Mouse (Mus musculus) kidney, adult 18-20 months (tissue): Measurements from ENCODE around the gene Slc13a1.
"Not testable (repeated sequence)": the region's sequence is repeated elsewhere in the genome, so short reads cannot be mapped to it uniquely, and the experiment has no call there.

Experiments used
- DNase-seq: peaks from one replicate; pipeline ENCODE4 v3.0.0; 2021

Slc13a1 gene

DNA sequence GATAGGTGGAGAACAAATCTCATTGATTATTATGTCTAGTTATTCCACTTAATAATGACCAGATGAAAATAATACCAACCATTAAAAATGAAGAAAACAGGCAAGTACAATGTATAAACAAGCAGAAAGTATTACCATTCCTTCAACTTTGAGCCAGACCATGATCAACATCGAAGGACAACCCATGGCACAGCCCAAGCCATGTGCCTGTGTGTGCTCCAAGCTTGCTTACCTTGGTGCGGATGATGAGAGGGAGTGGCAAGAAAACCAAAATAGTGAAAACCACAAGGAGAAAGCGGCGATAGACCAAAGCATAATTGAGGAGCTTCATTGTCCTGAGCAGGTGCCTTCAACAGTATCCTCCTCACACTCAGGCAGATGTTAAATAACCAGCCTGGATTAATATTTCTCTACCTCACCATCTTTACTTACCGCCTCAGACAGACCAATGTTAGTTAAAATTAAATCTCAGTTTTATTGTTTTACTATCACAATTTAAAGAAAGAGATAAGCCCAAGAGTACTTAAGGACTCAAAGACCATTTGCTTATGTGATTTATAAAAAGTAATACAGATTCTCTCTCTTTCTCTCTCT is at the start of gene Slc13a1:
Slc13a1 (minus strand) TSS at position 359 of the 594 bp plus-strand sequence.
- DNase-seq, result peak; percentile 28

GRCm38 (mm10) chr6:24207866-24208265 is 40.0 kb upstream of the Slc13a1 start:
- peak; percentile 40 for DNase-seq

- no peak for DNase-seq
Observed at GRCm38 (mm10) chr6:24202226-24202625, 34.3 kb upstream of the Slc13a1 start.

- no peak for DNase-seq
Observed at GRCm38 (mm10) chr6:24200644-24201484, 33.0 kb upstream of the Slc13a1 start.

DNA sequence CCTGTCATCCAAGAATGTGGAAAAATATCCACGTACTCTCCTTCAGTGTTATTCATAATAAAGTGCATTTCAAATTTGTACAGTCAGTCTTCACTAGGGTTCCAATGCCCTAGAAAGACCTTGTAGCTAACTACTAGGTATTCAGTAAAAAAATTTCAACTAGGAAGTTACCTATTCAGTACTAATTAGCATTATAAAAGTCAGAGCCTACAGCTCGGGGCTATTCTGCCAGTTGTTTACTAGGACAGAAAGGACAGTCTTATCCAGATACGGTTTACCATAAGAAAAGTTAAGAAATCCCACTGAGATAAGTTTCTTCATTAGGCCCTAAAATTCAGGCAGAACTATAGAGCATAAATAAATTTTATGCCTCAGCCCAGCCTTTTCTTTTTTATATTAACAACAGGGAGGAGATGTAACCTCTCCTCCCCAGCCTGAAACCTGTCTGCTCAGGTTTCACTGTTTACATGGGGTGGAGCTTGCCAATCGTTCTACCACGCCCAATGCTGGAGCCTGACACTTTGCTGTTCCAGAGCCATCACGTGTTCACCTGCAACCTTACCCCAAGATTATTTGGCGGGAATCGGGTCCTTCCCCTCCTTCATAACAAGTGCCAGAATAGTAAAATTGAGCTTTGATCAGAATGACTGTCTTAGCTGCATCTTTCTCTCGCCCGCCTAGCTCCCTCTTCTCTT is 29.8 kb upstream of the Slc13a1 start:
- not testable (repeated sequence) for DNase-seq

DNA sequence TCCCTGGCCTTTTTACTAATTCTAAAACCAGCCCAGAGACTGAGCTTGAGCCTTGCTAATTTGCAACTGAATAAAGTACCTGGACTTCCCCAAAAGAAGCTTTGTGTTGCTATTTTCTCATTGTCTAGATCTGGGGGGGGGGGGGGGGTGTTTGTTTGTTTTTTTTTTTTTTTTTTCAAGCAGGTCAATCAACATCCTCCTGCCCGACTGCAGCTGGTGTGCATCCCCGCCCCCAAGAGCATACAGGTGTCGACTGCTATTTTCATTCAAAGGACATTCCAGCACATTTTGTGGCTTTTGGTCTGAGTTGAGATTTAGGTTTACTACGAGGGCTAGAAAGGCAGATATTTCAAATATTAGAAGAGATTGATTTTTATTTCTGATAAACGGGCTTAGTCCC is 28.5 kb upstream of the Slc13a1 start:
- not testable (repeated sequence) for DNase-seq

GRCm38 (mm10) chr6:24183439-24183838 is 15.5 kb upstream of the Slc13a1 start:
- DNase-seq, result no peak

GRCm38 (mm10) chr6:24175393-24175792 is 7.5 kb upstream of the Slc13a1 start:
- DNase-seq, result no peak

- no peak for DNase-seq
Observed at GRCm38 (mm10) chr6:24173951-24174350, 6.1 kb upstream of the Slc13a1 start.

GRCm38 (mm10) chr6:24172736-24173135 is 4.8 kb upstream of the Slc13a1 start:
- peak; percentile 50 for DNase-seq

- DNase-seq, result peak; percentile 22
Observed at GRCm38 (mm10) chr6:24166772-24167171, 1.1 kb downstream of the Slc13a1 start.

GRCm38 (mm10) chr6:24165249-24165648 is 2.6 kb downstream of the Slc13a1 start:
- DNase-seq, result peak; percentile 36

DNA sequence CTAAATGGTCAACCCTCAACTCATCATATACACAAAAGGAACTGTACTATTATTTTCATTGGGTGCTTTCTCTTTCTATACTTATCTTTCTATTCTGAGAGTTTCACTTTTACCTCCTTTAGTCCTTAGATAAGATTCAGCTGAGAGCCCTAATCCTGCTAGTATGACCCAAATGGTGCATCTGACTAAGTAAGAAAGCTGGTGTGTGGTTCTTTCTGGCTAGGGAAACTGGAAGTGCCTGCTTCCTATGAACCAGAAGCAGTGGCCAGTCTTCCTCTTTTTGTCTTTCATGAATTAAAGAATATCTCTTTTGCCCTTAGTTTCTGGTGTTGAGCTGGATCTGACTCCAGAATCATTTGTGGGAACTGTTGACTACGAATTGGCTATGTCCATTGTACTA is 8.1 kb downstream of the Slc13a1 start:
- DNase-seq, result no peak

DNA sequence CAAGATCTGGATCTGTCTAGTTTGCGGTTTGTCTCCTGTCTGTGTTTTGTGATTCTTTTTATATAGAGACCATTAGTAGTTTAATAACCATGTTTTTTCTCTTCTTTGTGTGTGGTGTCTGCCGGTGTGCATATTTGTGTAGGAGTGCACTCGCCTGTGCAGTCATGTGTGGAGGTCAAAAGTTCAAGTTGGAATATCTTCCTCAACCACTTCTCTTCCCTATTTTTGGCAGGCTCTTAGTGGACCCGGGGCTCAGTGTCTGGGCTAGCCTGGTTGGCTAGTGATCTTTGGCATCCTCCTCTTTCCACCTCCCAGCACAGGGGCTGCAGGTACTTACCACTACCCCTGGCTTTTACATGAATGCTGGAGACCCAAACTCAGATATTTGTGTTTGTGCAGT is 13.0 kb downstream of the Slc13a1 start:
- DNase-seq, result peak; percentile 15

- no peak for DNase-seq
Observed at GRCm38 (mm10) chr6:24132951-24133350, 34.9 kb downstream of the Slc13a1 start.

- DNase-seq, result no peak
Observed at GRCm38 (mm10) chr6:24122632-24123031, 45.3 kb downstream of the Slc13a1 start.

- no peak for DNase-seq
Observed at GRCm38 (mm10) chr6:24111614-24112013, 56.3 kb downstream of the Slc13a1 start.

- DNase-seq, result no peak
Observed at GRCm38 (mm10) chr6:24108471-24108870, 59.4 kb downstream of the Slc13a1 start.

DNA sequence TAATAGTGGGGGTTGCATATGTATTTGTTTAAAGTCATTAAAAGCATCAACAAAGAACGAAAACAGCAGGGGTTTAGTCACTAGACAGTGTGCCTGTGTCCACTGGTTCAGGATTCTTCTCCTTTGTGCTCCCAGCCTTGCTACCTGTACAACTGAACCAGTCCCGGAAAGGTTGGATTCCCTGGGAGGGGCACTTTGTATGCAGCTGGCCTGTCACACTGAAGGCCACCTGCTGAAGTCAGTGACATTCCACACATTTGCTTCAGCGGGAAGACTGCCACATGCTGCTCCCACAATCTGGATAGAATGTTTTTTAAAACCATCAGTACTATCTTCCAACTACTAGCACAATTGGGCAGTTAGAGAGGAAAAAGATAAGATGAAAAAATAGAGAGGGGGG is 61.7 kb downstream of the Slc13a1 start:
- DNase-seq, result no peak

GRCm38 (mm10) chr6:24105681-24106080 is 62.2 kb downstream of the Slc13a1 start:
- no peak for DNase-seq

DNA sequence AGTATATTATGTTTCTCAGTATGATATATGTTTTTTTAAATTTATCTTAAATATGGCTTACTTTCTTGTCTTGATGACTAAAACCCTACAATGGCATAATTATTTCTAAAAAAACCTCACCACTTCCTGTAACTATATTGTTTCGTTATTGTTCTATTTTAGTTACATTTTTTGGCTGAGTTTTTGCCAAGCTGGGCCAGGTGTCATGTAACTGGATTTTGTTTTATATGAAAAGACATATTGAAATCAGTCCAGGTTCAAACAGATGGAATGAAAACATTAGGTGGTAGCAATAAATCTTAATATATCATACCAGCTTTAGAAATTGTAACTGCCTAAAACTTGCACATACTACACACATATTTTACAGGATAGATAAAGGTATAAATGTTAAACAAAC is 66.6 kb downstream of the Slc13a1 start:
- DNase-seq, result no peak

DNA sequence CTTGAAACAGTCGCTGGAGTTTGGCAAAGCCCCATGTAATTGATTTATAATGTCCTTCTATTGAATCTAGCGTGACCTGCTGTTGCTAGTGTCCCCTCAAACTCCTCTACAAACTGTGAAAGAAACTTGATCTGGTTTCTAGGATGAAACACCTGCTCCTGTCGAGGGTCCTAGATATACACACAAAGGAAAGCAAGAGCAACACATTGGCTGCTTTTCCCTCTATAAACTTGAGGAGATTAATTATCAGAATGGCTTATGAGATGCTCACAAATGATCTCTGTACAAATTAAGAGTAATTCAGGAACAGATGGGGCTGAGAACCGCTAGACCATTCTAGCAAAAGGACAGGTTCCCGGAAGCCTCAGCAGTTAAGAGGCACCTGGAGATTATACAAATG is 67.2 kb downstream of the Slc13a1 start:
- no peak for DNase-seq

DNA sequence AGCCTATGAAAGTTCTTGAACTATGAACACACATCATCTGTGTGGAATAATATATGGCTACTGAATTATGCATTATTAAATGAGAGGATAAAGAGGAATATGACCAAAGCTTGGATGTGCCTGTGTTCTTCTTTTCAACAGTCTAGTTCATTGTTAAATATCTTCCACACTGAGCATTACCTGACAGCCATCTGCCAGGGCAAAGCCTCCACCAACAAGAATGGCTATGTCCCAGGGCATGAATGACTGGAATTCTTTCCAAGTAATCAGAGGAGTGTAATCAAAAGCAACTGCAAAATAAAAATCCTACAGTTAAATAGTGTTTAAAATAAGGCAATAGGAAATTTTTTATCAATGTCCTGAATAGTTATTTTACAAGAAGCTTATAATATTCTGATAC is 70.5 kb downstream of the Slc13a1 start:
- no peak for DNase-seq

- no peak for DNase-seq
Observed at GRCm38 (mm10) chr6:24076089-24076488, 91.8 kb downstream of the Slc13a1 start.
